Mouse (Mus musculus) forebrain, embryonic 11.5 days (tissue): ENCODE measurements around the gene Ang. TPM values are rescaled to one million over a fixed set of nuclear protein-coding genes. Genes with fewer than 3 reads are reported as not detected.

Experiments
- polyA plus RNA-seq: library from polyadenylated mRNA; unstranded; fragments of >200 nt; fragmentation: Nextera tagmentation; extraction: Ambion mirVana; gene quantifications from 2 replicates; pipeline ENCODE4 v1.2.1, GENCODE M21; 2014

Ang gene
- polyA plus RNA-seq, 1 experiment from 2014 or later: 1.9 TPM

Other genes starting within 250 kb of the Ang start
- gene Tep1, start 220.6 kb upstream of the Ang start, polyA plus RNA-seq: 4.4 and 5.2 TPM in 2 replicates
- 0.16 and 0.21 TPM in 2 replicates for gene Klhl33, start 193.6 kb upstream of the Ang start, polyA plus RNA-seq
- gene Osgep, start 166.3 kb upstream of the Ang start, polyA plus RNA-seq: 158 and 179 TPM in 2 replicates
- gene Apex1, start 166.2 kb upstream of the Ang start, polyA plus RNA-seq: 399 and 410 TPM in 2 replicates
- gene Pip4p1, start 160.3 kb upstream of the Ang start, polyA plus RNA-seq: 54.4 and 67.3 TPM in 2 replicates
- gene Pnp, start 160.1 kb upstream of the Ang start, polyA plus RNA-seq: 64.9 and 69.6 TPM in 2 replicates
- not detected in 2 replicates for gene Gm49342, start 146.6 kb upstream of the Ang start, polyA plus RNA-seq
- gene Pnp2, start 135.2 kb upstream of the Ang start, polyA plus RNA-seq: 0.24 and 0.39 TPM in 2 replicates
- not detected in 2 replicates for gene Rnase10, start 83.4 kb upstream of the Ang start, polyA plus RNA-seq
- gene Rnase9, start 49.3 kb upstream of the Ang start, polyA plus RNA-seq: not detected in 2 replicates
- not detected in 2 replicates for gene Rnase11, start 41.0 kb upstream of the Ang start, polyA plus RNA-seq
- not detected in 2 replicates for gene Rnase12, start 33.5 kb upstream of the Ang start, polyA plus RNA-seq
- 0.04 TPM in 1 of 2 replicates, not detected in the other for gene Olfr750, start 16.7 kb upstream of the Ang start, polyA plus RNA-seq
- gene Rnase4, start 73 bp upstream of the Ang start, polyA plus RNA-seq: 10.8 and 11.4 TPM in 2 replicates
- 0.19 TPM in 1 of 2 replicates, not detected in the other for gene Eddm3b, start 23.3 kb downstream of the Ang start, polyA plus RNA-seq
- not detected in 2 replicates for gene Rnase6, start 32.8 kb downstream of the Ang start, polyA plus RNA-seq
- not detected in 2 replicates for gene Rnase1, start 55.6 kb downstream of the Ang start, polyA plus RNA-seq
- gene Rnase2b, start 71.1 kb downstream of the Ang start, polyA plus RNA-seq: not detected in 2 replicates
- not detected in 2 replicates for gene Ang2, start 108.0 kb downstream of the Ang start, polyA plus RNA-seq
- gene Ear14, start 112.2 kb downstream of the Ang start, polyA plus RNA-seq: not detected in 2 replicates
- not detected in 2 replicates for gene Rnase2a, start 165.0 kb downstream of the Ang start, polyA plus RNA-seq